Mouse (Mus musculus) c-Kit-positive CD71-positive TER-119-negative erythroid progenitor cells, embryonic 14.5 days (primary cell): ENCODE data around the gene Sfxn5.

Source experiments
- DNase-seq: peaks from one replicate; pipeline ENCODE4 v3.0.0-alpha.2; 2013; ENCODE audit warnings: low read depth

The Sfxn5 gene

DNA sequence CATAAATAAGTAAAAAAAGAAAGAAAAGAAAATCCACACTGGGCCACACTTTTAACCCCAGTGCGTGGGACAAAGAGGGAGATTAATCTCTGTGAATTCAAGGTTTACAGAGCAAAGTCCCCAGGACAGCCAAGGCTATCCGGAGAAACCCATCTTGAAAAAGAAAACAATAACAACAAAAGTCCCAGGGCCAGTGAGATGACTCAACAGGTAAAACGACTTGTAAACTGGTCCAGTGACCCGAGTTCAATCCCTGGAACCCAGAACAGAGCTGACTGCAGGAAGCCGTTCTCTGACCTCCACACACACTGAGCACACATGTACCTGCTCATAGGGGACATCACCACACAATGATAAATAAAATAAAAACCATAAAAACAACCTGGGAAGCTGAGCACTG, 31.2 kb upstream of the Sfxn5 start:
- DNase-seq, result no peak

DNA sequence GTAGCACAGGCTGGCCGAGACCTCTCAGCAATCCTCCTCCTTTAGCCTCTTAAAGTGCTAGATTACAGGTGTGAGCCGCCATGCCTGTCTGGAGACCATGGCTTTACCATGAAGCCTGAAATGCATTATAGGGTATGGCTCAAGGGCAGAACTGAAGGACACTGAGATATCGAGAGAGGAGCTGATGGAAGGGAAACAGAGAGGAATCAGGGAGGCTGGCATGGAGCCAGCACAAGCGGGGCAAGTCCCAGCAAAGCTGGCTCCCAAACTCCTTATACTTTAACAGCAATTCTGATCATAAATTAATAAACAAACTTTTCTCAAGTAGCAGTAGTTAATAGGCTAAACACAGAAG, 30.7 kb upstream of the Sfxn5 start:
- no peak for DNase-seq

DNA sequence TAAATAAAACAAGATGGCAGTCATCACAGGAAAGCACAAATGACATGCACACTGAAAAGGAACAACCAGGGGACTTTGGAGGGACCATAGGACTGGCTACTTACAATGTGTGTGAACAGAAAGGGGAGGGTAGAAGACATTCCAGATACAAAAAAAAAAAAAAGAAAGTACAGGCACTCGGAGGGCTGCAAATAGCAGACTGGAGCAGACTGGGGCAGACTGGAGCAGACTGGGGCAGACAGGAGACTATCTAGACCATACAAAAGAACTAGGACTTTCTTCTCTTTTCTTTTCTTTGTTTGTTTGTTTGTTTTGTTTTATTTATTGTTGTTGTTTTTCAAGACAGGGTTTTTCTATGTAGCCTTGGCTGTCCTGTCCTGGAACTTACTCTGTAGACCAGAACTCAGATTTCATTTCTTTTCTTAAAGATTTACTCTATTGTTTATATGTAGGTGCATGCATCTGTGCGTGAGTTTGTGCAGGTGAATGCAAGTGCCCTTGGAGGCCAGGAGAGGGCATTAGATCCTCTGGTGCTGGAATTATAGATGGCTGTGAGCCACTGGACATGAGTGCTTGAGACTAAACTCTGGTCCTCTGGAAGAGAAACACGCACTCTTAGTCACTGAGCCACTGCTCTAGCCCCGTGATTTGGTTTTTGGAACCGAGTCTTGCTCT, 30.1 kb upstream of the Sfxn5 start:
- no peak for DNase-seq

DNA sequence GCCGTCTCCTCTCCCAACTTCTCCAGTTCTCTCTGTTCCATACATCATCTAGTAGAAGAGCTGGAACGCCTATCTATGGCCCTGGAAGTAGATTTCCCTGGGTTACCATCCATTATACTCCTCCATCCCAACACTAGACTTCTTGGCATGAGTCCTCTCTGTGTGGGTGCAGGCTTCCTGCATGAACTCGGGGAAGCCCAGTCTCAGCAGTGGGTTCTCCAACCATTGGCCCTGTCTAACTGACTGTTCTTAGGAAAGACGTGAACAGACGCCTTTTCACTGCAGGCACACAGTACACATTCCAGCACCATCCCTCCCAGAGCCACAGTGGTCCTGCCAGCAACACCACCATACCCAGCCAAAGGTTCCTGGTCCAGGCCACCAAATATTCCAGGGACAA, 29.4 kb upstream of the Sfxn5 start:
- DNase-seq, result no peak

DNA sequence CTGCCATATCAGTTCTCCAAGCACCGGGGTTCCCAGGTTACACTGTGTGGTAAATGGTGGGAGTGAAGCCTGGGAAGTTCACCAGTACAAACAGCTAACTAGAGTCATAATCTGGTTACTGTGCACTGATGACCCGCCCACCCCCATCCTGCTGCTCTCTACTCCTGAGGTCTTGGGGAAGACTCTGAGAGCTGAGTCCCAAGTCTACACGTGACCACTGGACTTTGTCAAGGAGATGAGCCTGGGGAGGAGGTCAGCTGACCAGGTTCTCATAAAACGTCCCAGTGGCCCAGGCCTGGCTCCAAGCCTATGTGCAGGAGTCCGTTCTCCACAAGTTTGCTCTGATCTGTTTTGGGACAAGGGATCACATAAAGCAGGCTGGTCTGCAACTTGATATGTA, 27.1 kb upstream of the Sfxn5 start:
- DNase-seq, result no peak

DNA sequence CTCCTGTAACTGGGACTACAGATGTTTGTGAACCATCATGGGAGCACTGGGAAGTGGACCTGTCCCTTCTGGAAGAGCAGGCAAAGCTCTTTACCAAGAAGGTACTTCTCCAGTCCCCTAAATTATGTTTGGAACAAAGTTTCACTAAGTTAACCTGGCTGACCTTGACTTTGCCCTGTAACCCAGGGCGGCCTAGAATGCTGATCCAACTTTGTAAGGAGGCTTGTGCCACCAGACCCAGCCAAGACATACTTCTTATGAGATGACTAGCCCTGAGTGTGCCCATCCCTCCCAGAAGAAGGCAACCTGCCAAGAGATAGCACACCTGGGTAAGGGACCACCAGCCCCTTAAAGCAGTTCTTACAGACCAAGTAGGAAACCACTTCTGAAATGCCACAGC, 25.7 kb upstream of the Sfxn5 start:
- DNase-seq, result no peak

DNA sequence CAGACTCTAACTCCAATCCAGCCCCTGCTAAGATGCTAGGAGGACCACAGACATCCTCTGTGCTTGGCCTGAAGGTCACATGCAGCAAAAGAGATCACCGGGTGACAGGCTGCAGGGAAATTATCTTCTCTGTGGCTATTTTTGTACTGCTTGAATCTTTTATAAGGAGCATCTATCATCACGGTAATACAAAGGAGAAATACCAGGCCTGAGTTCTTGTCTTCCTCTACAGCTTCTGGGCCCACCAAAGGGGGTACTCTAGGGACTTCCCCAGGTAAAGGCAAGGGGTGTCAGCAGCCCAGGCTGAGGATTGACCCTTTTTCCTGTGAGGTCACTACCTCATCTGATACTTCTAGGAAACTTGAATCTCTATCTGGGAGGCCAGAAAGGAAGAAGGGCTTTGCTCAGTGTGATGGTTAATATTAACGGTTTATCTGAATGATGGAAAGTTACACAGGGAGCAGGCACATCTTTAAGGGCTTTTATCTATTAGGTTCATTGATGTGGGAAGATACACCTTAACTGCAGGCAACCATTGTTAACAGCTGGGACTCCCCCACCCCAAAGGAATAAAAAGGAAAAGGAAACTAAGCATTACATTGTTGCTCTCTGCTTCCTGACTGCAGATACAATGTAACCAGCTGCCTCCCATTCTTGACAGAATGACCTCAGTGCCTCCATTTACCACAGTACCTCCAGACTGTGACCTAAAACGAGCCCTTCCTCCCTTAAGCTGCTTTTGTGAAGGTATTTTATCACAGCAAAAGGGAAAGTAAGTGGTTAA, 23.7 kb upstream of the Sfxn5 start:
- no peak for DNase-seq

DNA sequence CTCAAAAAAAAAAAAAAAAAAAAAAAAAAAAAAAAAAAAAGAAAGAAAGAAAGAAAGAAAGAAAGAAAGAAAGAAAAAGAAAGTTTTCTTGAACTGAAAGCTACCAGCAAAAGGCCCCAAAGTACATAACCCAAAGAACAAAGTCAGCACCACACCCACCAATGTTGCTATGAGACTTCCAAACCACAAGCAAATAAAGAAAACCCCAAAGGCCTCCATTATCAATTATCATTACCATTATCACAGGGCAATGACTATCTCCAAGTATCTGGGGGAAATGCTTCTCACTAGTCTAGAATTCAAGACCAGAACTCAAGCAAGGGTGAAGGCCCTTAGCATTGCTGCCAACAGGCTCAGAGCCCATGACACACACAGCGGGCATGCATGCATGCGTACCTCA, 22.5 kb upstream of the Sfxn5 start:
- no peak for DNase-seq

DNA sequence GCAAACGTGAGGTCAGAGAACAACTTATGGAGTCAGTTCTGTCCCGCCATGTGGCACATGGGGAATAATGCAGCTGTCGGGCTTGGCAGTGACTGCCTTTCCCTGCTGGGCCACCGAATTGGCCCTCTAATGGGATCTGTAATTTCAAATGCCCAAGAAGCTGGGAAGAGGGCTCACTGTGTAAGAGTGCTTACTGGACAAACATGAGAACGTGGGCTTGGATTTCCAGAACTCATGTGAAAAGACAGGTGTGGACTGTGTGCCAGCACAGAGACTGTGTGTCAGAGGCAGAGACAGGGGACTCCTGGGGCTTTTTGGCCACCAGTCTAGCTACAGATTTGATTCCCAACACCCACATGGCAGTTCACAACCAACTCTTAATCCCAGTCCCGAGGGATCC, 21.5 kb upstream of the Sfxn5 start:
- DNase-seq, result no peak

DNA sequence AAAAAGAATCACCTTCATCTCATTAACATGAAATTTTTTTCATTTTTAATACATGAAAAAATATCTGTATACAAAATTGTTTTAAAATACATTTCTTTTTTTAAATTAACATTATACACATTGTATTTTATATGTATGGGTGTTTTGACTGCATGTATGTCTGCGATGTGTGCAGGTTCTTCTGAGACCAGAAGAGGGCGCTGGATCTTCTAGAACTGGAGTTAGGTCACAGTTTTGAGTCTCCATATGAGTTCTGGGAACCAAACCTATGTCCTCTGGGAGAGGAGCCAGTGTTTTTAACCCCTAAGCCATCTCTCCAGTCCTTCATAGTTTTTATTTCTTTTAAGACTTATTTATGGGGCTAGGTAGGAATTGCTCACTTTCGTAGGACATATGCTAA, 20.5 kb upstream of the Sfxn5 start:
- DNase-seq, result no peak

DNA sequence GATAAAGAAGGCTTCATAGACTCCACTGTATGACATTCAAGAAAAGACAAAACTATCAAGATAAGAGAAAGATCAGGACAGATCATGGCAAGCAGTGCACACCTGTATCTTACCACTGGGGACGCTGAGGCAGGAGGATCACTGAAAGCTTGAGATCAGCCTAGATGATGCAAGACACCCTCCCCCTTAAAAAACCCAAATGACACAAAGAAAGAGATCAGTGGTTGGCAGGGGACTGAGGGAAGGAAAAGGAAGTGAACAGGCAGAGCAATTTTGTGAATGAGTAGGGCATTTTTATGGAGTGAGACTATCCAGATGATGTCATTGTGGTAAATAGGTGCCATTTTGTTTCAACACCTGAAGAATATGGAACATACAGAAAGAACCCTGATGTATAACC, 16.9 kb upstream of the Sfxn5 start:
- DNase-seq, result no peak

DNA sequence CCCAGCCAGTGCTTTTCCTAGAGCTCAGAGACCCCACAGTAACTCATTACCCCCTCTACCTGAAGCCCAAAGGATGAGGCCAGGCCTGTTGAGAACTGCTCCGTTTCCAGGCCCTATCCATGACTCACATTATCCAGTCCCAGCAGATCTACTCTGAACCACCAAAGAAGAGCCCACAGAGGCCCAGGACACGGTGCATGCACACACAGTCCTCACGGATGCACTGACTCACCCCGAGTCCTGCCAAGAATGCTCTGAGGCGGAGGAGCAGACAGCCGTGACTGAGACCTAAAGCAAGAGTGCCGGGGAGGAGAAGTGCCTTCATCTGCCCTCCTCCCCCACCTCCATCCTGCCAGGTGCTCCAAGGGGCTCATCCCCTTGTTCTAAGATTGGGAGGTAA, 16.0 kb upstream of the Sfxn5 start:
- no peak for DNase-seq

DNA sequence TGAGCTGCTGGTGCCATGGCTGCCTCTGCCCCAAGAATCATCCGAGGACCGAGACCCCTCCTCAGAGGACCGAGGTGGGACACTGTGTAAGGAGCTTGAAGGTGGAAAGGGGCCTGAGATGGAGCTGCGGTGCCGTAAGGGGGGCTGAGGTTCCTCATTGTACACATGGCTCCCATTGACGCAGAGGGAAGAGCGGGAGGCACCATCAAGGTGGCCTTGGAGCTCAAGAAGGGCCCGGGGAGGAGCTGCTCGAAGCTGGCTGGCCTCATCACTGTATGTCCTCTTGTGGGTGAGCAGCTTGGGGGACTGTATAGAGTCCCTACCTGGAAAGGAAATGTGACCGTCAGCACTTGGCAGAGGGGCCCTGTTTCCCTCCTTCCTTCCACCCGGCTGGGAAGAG, 14.9 kb upstream of the Sfxn5 start:
- no peak for DNase-seq

DNA sequence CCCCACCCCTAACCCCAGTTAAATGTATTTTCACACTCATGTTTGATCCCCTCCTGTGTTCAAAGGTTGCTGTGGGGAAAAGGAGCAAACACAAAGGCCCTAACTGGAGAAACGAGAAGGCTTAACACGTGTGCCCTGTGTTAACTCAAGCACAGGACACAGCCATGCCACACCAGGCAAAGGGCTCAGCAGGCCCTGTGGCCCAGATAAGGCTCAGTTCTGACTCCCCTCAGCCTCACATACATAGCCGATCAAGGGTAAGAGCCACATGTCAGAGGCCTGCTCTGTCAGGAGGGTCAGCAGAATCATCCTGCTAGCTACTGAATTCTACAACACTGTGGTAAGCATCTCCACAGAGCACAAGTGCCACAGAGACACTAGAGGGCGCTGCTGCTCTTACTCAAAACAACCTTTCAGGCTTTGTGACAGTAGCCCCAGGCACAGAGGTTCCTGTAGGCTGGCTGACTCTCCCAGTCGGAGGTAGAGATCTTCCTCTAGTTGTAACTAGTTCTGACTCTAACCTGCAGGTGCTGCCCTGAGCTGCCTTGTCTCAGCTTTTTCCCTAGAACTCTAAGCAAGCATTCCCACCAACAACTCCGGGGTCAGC, 12.9 kb upstream of the Sfxn5 start:
- peak; percentile 81 for DNase-seq

DNA sequence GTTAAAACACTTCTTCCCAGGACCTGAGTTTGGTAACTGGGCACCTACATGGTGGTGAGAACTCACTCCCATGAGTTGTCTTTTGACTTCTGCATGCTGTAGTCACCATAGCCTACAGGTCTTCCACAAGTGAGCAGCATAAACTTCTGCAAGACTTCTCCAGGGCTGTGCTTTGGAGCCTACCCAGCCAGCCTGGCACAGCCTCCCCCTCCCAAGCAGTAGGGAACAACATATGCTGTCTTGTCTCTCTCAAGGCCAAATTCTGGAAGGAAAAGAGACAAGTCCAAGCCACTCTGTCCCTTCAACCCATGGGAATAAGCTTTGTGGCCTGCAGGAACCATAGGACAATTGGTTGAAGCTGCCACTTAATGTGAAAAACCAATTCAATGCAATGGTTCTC, 11.7 kb upstream of the Sfxn5 start:
- DNase-seq, result no peak

DNA sequence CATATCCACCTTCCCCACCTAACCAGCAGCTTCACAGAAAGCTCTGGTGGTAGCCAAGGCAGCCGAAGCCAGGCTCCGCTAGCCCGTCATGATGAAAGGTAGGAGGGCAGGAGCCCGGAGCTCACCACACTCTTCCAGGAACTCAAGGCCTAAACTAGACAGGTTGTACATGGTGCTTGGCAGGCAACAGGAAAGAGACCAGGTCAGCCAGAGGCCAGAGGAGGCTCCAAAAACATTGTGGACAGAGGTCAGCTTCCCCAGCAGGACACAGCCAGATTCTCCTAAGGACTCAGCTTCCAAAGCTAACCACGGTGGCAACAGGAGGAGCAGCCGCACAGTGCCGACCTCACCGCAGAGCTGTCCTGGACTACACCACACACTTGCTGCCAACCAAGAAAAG, 9.8 kb upstream of the Sfxn5 start:
- DNase-seq, result no peak

DNA sequence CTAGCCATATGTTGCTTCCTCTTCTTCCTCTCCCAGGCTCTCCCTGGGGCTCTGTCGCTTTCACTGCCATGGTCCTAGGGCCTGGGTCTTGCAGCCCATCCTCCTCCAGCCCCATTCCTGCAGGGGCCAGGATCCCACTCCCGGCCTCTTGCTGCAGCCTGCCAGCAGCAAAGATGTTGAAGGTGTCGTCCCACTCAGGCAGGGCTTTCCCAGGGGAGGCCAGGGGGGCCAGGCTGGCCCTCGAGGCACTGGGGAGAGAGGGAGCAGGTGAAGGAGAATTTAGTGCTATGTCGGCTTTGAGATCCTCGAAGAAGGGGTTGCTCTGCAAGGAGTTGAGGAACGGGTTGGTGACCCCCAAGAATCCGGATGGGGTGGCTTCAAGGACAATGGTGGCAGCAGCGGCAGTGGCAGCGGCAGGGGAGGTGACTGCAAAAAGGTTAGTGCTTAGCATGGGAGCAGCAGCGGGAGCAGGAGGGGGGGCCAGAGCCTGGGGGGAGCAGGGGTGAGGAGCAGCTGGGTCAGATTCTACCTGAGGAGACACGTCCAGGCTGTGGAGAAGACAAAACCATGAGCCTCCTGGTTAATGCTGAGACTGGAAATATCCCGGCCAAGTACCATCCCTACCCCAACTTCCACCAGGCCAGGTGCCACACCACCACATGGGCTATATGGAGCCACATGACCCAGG, 8.7 kb upstream of the Sfxn5 start:
- DNase-seq, result no peak

DNA sequence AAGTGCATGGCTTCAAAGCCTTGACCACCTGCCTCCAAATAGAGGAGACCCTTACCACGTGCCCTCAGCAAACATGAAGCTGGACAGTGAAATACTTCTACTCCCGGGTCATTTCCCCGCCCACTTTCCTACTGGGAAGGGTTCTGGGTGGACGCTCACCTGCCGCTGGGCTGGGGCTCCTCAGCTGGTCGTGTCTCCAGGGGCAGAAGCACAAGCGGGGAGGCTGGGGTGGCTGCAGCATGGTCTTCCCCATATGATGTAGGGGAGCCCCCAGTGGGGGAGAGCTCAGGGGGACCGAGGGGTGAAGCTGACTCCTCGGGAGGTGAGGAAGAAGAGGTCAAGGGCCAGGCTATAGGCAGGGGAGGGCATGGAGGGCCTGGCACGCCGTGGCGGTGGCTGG, 7.0 kb upstream of the Sfxn5 start:
- no peak for DNase-seq

DNA sequence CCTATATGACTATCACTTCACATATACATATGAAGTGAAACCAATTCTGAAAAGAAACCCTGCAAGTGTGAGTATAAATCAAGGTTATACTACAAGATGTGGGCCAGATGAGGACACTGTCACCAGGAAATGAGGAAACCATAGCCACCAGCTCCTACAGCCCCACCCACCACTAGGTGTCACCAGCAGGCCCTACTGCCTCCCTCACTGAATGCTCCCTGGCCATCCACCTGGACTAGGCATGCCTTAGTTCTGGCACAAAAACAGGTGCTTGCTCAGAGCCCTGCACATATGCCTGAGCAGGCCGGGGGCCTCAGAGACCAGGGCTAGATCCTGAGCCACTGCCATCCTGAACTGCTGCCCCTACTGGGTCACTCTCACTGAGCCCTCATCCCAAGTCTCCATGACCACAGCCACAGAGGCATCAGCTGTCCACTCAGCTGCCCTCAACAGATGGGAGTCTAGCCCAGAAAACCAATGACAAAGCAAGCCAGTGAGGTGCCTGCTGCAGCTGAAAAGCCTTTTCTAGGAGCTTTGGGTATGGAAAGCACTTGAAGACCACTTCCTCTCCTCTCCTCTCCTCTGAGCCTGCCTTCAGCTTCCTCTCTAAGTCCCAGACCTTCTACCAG, 6.2 kb upstream of the Sfxn5 start:
- no peak for DNase-seq

DNA sequence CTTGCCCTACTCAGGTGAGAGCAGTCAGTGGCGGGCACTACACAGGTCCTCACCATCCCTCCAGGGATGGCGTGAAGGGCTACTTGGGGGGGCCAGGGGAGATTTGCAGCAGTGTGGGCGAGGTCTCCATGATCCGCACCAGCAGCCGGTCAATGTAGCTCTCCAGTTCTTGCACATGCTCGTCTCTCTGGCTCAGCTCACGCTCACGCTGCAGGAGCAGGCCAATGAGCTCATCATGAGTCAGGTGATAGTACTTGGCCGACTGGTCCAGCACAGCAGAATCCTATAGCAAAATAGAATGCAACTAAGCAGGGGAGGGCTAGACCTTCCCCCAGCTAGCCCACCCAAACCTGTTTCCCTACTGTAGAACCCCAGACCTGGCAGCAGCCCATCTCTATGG, 3.7 kb upstream of the Sfxn5 start:
- no peak for DNase-seq

DNA sequence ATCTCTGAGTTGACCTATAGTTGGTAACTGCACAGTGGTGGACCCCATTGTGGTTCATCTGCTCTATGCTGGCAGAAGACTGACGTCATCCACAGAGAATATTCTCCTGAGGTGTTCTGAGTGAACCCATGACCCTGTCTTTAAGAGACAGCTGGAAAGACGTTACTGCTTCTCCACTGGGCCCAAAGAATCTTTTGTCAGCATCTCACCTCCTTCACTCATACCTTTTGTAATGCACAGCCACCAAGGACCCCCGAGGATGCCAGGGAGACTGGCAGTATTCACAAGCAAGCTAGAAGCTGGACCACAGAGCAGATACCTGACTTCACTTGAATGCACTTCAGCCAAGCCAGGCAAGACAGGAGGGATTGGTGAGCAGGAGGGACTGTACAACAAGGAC, 2.1 kb upstream of the Sfxn5 start:
- no peak for DNase-seq

DNA sequence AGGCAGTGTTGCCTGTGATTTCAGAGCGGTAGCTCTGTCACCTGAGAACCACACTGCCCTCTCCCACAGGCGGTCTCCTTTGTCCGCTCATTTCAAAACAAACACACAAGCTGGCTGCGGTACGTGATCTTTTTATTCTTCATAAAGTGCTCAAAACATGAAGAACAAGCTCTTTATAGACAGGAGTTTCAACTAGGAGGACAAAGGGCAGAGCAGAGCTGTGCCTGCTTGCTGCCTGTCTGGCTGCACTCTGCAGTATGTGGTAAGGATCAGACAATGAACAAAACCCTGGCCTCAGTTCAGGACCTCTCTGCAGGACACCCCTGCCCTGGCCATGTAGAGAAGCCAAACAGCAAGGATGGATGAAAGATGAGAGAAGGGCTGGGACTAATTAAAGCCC, 1.6 kb upstream of the Sfxn5 start:
- no peak for DNase-seq

DNA sequence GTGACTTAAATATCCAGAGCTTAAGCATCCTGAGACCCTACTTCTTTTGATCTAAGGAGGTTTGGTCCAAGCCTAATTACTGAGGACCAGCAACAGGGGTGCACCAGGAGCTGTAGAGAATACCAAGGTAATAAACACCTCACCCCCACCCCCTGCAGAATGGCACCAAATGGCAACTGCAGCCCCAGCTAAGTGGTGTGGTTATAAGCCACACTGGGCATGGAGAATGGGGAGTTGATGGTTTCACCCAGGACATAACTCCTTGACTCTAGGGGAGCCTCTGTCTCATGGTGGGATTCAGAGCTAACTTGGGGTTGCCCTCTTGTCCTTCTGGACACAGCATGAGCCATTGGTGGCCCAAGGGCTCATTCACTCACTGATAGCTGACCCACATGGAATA, 1.0 kb upstream of the Sfxn5 start:
- DNase-seq, result no peak
